ENCODE assay signal across 33 mouse cellular contexts in genomic region chr7:4919971-4920370, GRCm38 (mm10). TPM values are rescaled to one million over a fixed set of nuclear protein-coding genes. Genes with fewer than 3 reads are reported as not detected.
DNase-seq lines count a peak whose midpoint lies in the region; ATAC-seq lines count a peak whose summit lies in the region.
"Had no signal": no experiment of that assay in that cellular context is flagged by ENCODE, and none has a peak within 500 bp of the region (broad histone marks: within the 10 kb centered on the region; RNA-seq: fewer than 3 reads in every experiment).

No protein-coding gene starts in this region.

- no peak for ATAC-seq in hindbrain, embryonic 15.5 days (ENCODE audit: low FRiP score, low read depth)
- no peak for ATAC-seq in neural tube, embryonic 12.5 days (ENCODE audit: low FRiP score, low read depth)
- ATAC-seq: forebrain, embryonic 14.5 days; intestine, embryonic 16.5 days had no signal

- H3K4me2 ChIP-seq in hindbrain, embryonic 15.5 days: no peak overlapping the region
- no peak overlapping the region for H3K4me2 ChIP-seq in neural tube, embryonic 12.5 days (replicated peaks)
- H3K4me2 ChIP-seq: embryonic facial prominence, embryonic 12.5 days; heart, embryonic 13.5 days; liver, embryonic 15.5 days; lung, embryonic 14.5 days had no signal

- 92% methylated on average over 21 of the region's 21 CpGs for WGBS in hindbrain, embryonic 15.5 days
- WGBS in hindbrain, embryonic 10.5 days: 84% methylated on average over 21 of the region's 21 CpGs
- 85% methylated on average over 21 of the region's 21 CpGs for WGBS in neural tube, embryonic 12.5 days

- H3K27ac ChIP-seq in hindbrain, embryonic 15.5 days (replicated peaks): 0 out of 2 replicates have a peak overlapping the region, but pooled peaks have one; percentile 12
- no peak overlapping the region for H3K27ac ChIP-seq in hindbrain, embryonic 10.5 days
- no peak overlapping the region for H3K27ac ChIP-seq in neural tube, embryonic 12.5 days
- H3K27ac ChIP-seq: liver, embryonic 15.5 days had no signal

- DNase-seq in adrenal gland, postnatal 10 days: peak; percentile 6
- DNase-seq in adrenal gland, postnatal 4 days (ENCODE audit: low spot score in 2 of 2): no peak
- DNase-seq in hindbrain, embryonic 10.5 days (ENCODE audit: low spot score): no peak
- DNase-seq in neural tube, embryonic 10.5 days (ENCODE audit: extremely low spot score, low spot score): no peak
- no peak for DNase-seq in thymus, postnatal 0 days (ENCODE audit: low spot score)
- no peak for DNase-seq in retina, postnatal 1 day
- DNase-seq: adrenal gland, postnatal 36 days; cerebellum, adult 2 months; cerebellum, postnatal 25 days; gastrocnemius, postnatal 14 days; heart, postnatal 10 days; kidney, adult 8-10 months; kidney, postnatal 4 days; lung, embryonic 14.5 days; right cerebral cortex, postnatal 4 days; thymus, adult 18-20 months; thymus, postnatal 36 days had no signal

- no peak overlapping the region for H3K9ac ChIP-seq in hindbrain, embryonic 15.5 days
- peak overlapping the region; percentile 17; the same call in 1 of the 2 replicates for H3K9ac ChIP-seq in neural tube, embryonic 12.5 days
- H3K9ac ChIP-seq: heart, embryonic 13.5 days; liver, embryonic 15.5 days; lung, embryonic 14.5 days had no signal

- no peaks in the 10 kb centered on the region for H3K9me3 ChIP-seq in hindbrain, embryonic 15.5 days
- H3K9me3 ChIP-seq in hindbrain, embryonic 10.5 days: peaks cover 3% of the 10 kb centered on the region; the same call in 1 of the 2 replicates
- no peaks in the 10 kb centered on the region for H3K9me3 ChIP-seq in neural tube, embryonic 12.5 days
- H3K9me3 ChIP-seq: embryonic facial prominence, embryonic 12.5 days; heart, embryonic 13.5 days; liver, embryonic 15.5 days had no signal

- peaks cover 23% of the 10 kb centered on the region; the same call in 1 of the 2 replicates for H3K36me3 ChIP-seq in hindbrain, embryonic 15.5 days
- H3K36me3 ChIP-seq in hindbrain, embryonic 10.5 days: peaks cover 46% of the 10 kb centered on the region
- peaks cover 39% of the 10 kb centered on the region for H3K36me3 ChIP-seq in neural tube, embryonic 12.5 days

- H3K27me3 ChIP-seq in hindbrain, embryonic 15.5 days: no peaks in the 10 kb centered on the region
- no peaks in the 10 kb centered on the region for H3K27me3 ChIP-seq in hindbrain, embryonic 10.5 days (ENCODE audit: insufficient read depth, poor library complexity, severe bottlenecking)
- no peaks in the 10 kb centered on the region for H3K27me3 ChIP-seq in neural tube, embryonic 12.5 days (replicated peaks)
- H3K27me3 ChIP-seq: embryonic facial prominence, embryonic 12.5 days; heart, embryonic 13.5 days had no signal

- H3K4me1 ChIP-seq in hindbrain, embryonic 15.5 days (replicated peaks): peaks cover 52% of the 10 kb centered on the region
- H3K4me1 ChIP-seq in hindbrain, embryonic 10.5 days (replicated peaks): peaks cover 61% of the 10 kb centered on the region
- H3K4me1 ChIP-seq in neural tube, embryonic 12.5 days: peaks cover 58% of the 10 kb centered on the region

- no peak overlapping the region for H3K4me3 ChIP-seq in hindbrain, embryonic 15.5 days
- no peak overlapping the region for H3K4me3 ChIP-seq in hindbrain, embryonic 10.5 days
- no peak overlapping the region for H3K4me3 ChIP-seq in neural tube, embryonic 12.5 days
- H3K4me3 ChIP-seq: embryonic facial prominence, embryonic 12.5 days; heart, embryonic 13.5 days; liver, embryonic 15.5 days had no signal

RNA-seq across cellular contexts. Expression of gene Nat14, which starts 1.9 kb away (rescaled TPM):
- total RNA-seq in adrenal gland, postnatal 10 days (2021): 1 to 10 TPM; 5.5 to 8.5 TPM
- 10 to 100 TPM in 1 of 2 experiments, 1 to 10 TPM in 1; 9.9 to 10.1 TPM for total RNA-seq in adrenal gland, postnatal 4 days (2021)
- 35.3 and 35.8 TPM in 2 replicates for polyA plus RNA-seq in hindbrain, embryonic 15.5 days (2015; fragmentation: Nextera tagmentation; extraction: Ambion mirVana)
- polyA plus RNA-seq in hindbrain, embryonic 10.5 days (2016; fragmentation: Nextera tagmentation; extraction: Ambion mirVana): 5.2 and 9.6 TPM in 2 replicates
- polyA plus RNA-seq in neural tube, embryonic 12.5 days (2016; fragmentation: Nextera tagmentation; extraction: Ambion mirVana): 13.0 and 13.7 TPM in 2 replicates
- 0.22 and 0.60 TPM in 2 replicates for polyA plus RNA-seq in thymus, postnatal 0 days (2015; fragmentation: Nextera tagmentation; extraction: Ambion mirVana)
- total RNA-seq: granulocyte monocyte progenitor cell, adult 5-6 weeks; hematopoietic stem cell, adult 5-6 weeks; monocyte, adult 5-6 weeks had no signal

RNA-seq across cellular contexts. Expression of gene Zfp628, which starts 5.0 kb away (rescaled TPM):
- 10 to 100 TPM; 14.7 to 16.4 TPM for total RNA-seq in adrenal gland, postnatal 10 days (2021)
- 10 to 100 TPM; 24.4 to 26.9 TPM for total RNA-seq in adrenal gland, postnatal 4 days (2021)
- polyA plus RNA-seq in hindbrain, embryonic 15.5 days (2015; fragmentation: Nextera tagmentation; extraction: Ambion mirVana): 3.5 and 4.2 TPM in 2 replicates
- 5.3 and 6.5 TPM in 2 replicates for polyA plus RNA-seq in hindbrain, embryonic 10.5 days (2016; fragmentation: Nextera tagmentation; extraction: Ambion mirVana)
- 4.4 and 4.5 TPM in 2 replicates for polyA plus RNA-seq in neural tube, embryonic 12.5 days (2016; fragmentation: Nextera tagmentation; extraction: Ambion mirVana)
- 2.7 and 3.1 TPM in 2 replicates for polyA plus RNA-seq in thymus, postnatal 0 days (2015; fragmentation: Nextera tagmentation; extraction: Ambion mirVana)

RNA-seq across cellular contexts. Expression of gene Ssc5d, which starts 5.6 kb away (rescaled TPM):
- 1 to 10 TPM; 5.9 to 6.9 TPM for total RNA-seq in adrenal gland, postnatal 10 days (2021)
- total RNA-seq in adrenal gland, postnatal 4 days (2021): 10 to 100 TPM; 11.8 to 12.1 TPM
- polyA plus RNA-seq in hindbrain, embryonic 15.5 days (2015; fragmentation: Nextera tagmentation; extraction: Ambion mirVana): 1.2 and 1.3 TPM in 2 replicates
- polyA plus RNA-seq in hindbrain, embryonic 10.5 days (2016; fragmentation: Nextera tagmentation; extraction: Ambion mirVana): 1.0 and 1.7 TPM in 2 replicates
- polyA plus RNA-seq in neural tube, embryonic 12.5 days (2016; fragmentation: Nextera tagmentation; extraction: Ambion mirVana): 2.5 and 3.0 TPM in 2 replicates
- polyA plus RNA-seq in thymus, postnatal 0 days (2015; fragmentation: Nextera tagmentation; extraction: Ambion mirVana): 0.07 and 0.19 TPM in 2 replicates
- total RNA-seq: hematopoietic stem cell, adult 5-6 weeks; megakaryocyte-erythroid progenitor cell, adult 5-6 weeks; monocyte, adult 5-6 weeks had no signal

RNA-seq across cellular contexts. Expression of gene Gm36210, which starts 13.7 kb away (rescaled TPM):
- not detected for total RNA-seq in adrenal gland, postnatal 10 days (2021)
- total RNA-seq in adrenal gland, postnatal 4 days (2021): under 1 TPM in 1 of 2 experiments, not detected in 1; 0.39 TPM
- polyA plus RNA-seq in hindbrain, embryonic 15.5 days (2015; fragmentation: Nextera tagmentation; extraction: Ambion mirVana): 0.45 and 0.47 TPM in 2 replicates
- not detected in 2 replicates for polyA plus RNA-seq in hindbrain, embryonic 10.5 days (2016; fragmentation: Nextera tagmentation; extraction: Ambion mirVana)
- polyA plus RNA-seq in neural tube, embryonic 12.5 days (2016; fragmentation: Nextera tagmentation; extraction: Ambion mirVana): 0.29 TPM in 1 of 2 replicates, not detected in the other
- polyA plus RNA-seq in thymus, postnatal 0 days (2015; fragmentation: Nextera tagmentation; extraction: Ambion mirVana): 0.10 TPM in 2 replicates
- total RNA-seq: adrenal gland, adult 18-20 months; adrenal gland, postnatal 36 days; gastrocnemius, postnatal 14 days; granulocyte monocyte progenitor cell, adult 5-6 weeks; heart, postnatal 10 days; hematopoietic stem cell, adult 5-6 weeks; liver, adult 2 months; megakaryocyte-erythroid progenitor cell, adult 5-6 weeks; monocyte, adult 5-6 weeks had no signal
- polyA plus RNA-seq: embryonic facial prominence, embryonic 12.5 days; heart, embryonic 13.5 days; intestine, embryonic 16.5 days; kidney, postnatal 0 days; limb, embryonic 11.5 days; liver, embryonic 15.5 days; lung, embryonic 14.5 days; stomach, postnatal 0 days had no signal

RNA-seq across cellular contexts. Expression of gene Isoc2a, which starts 43.0 kb away (rescaled TPM):
- 10 to 100 TPM; 52.8 to 56.8 TPM for total RNA-seq in adrenal gland, postnatal 10 days (2021)
- total RNA-seq in adrenal gland, postnatal 4 days (2021): 10 to 100 TPM; 22.6 to 22.8 TPM
- 0.75 and 0.77 TPM in 2 replicates for polyA plus RNA-seq in hindbrain, embryonic 15.5 days (2015; fragmentation: Nextera tagmentation; extraction: Ambion mirVana)
- polyA plus RNA-seq in hindbrain, embryonic 10.5 days (2016; fragmentation: Nextera tagmentation; extraction: Ambion mirVana): 0.73 and 0.82 TPM in 2 replicates
- polyA plus RNA-seq in neural tube, embryonic 12.5 days (2016; fragmentation: Nextera tagmentation; extraction: Ambion mirVana): 0.91 and 0.93 TPM in 2 replicates
- 0.72 and 0.81 TPM in 2 replicates for polyA plus RNA-seq in thymus, postnatal 0 days (2015; fragmentation: Nextera tagmentation; extraction: Ambion mirVana)
